Mouse (Mus musculus) ES-E14 (cell line): ENCODE measurements at regions not wholly inside any gene's neighbourhood (a gene's known extent, or its start where the extent isn't known, plus 50 kb on each side); places are given as distances from the start of the nearest gene placed in this dataset.

Source experiments
- CHD2 ChIP-seq: IDR thresholded peaks from 2 replicates; pipeline ENCODE4 v1.6.1; 2014; ENCODE audit warnings: mild to moderate bottlenecking, low read depth, low read length, inconsistent platforms
- HCFC1 ChIP-seq: IDR thresholded peaks from 2 replicates; pipeline ENCODE4 v1.6.1; 2012; ENCODE audit warnings: low read length, inconsistent platforms, borderline replicate concordance; ENCODE audit not compliant: insufficient read depth
- MAFK ChIP-seq: IDR thresholded peaks from 2 replicates; pipeline ENCODE4 v1.6.1; 2014; ENCODE audit warnings: mild to moderate bottlenecking, low read depth, low read length, inconsistent platforms; ENCODE audit not compliant: insufficient read depth
- ZC3H11A ChIP-seq: IDR thresholded peaks from 2 replicates; pipeline ENCODE4 v1.6.1; 2012; ENCODE audit warnings: low read depth, mild to moderate bottlenecking, inconsistent platforms, low read length, borderline replicate concordance

GRCm38 (mm10) chr13:52114962-52115361 lies 268.5 kb downstream of the Gadd45g start:
- TF ChIP-seq MAFK: no peak
- TF ChIP-seq CHD2: no peak
- TF ChIP-seq HCFC1: no peak
- no peak for TF ChIP-seq ZC3H11A
